In genomic region chr3:107065510-107066095, GRCm38 (mm10) we compare ENCODE assay signal across 25 mouse cellular contexts. TPM values are rescaled to one million over a fixed set of nuclear protein-coding genes. Genes with fewer than 3 reads are reported as not detected.
DNase-seq lines count a peak whose midpoint lies in the region; ATAC-seq and TF ChIP-seq lines count a peak whose summit lies in the region.
"Had no signal": no experiment of that assay in that cellular context is flagged by ENCODE, and none has a peak within 500 bp of the region (broad histone marks: within the 10 kb centered on the region; RNA-seq: fewer than 3 reads in every experiment).

No protein-coding gene starts in this region.

- H3K4me3 ChIP-seq in hindbrain, embryonic 13.5 days, result no peak overlapping the region
- no peak overlapping the region for H3K4me3 ChIP-seq in hindbrain, embryonic 10.5 days
- no peak overlapping the region for H3K4me3 ChIP-seq in forebrain, embryonic 13.5 days
- H3K4me3 ChIP-seq in hindbrain, embryonic 16.5 days (ENCODE audit: low read length), result no peak overlapping the region
- H3K4me3 ChIP-seq in midbrain, postnatal 0 days (ENCODE audit: low read depth, low read length), result no peak overlapping the region
- H3K4me3 ChIP-seq: embryonic facial prominence, embryonic 12.5 days; heart, embryonic 15.5 days; limb, embryonic 15.5 days; liver, embryonic 15.5 days; neural tube, embryonic 12.5 days had no signal

- H3K4me2 ChIP-seq in hindbrain, embryonic 13.5 days, result no peak overlapping the region
- H3K4me2 ChIP-seq in forebrain, embryonic 13.5 days, result 0 out of 2 replicates have a peak overlapping the region, but pooled peaks have one; percentile 5
- no peak overlapping the region for H3K4me2 ChIP-seq in hindbrain, embryonic 16.5 days (ENCODE audit: low read length)
- H3K4me2 ChIP-seq in midbrain, postnatal 0 days (ENCODE audit: low read depth, low read length, poor library complexity, severe bottlenecking), result no peak overlapping the region
- H3K4me2 ChIP-seq: embryonic facial prominence, embryonic 12.5 days; heart, embryonic 15.5 days; limb, embryonic 15.5 days; liver, embryonic 15.5 days; neural tube, embryonic 12.5 days had no signal

- no peak for DNase-seq in hindbrain, embryonic 10.5 days (ENCODE audit: low spot score)
- peak; percentile 22 for DNase-seq in midbrain, postnatal 0 days (ENCODE audit: low spot score)
- no peak for DNase-seq in gastrocnemius, postnatal 36 days
- DNase-seq in adrenal gland, adult 8-10 months, result no peak
- no peak for DNase-seq in embryo, embryonic 10 days (ENCODE audit: low spot score)
- DNase-seq: adrenal gland, postnatal 25 days; cerebellum, adult 8-10 months; gastrocnemius, postnatal 25 days; right cerebral cortex, postnatal 25 days; thymus, postnatal 14 days had no signal

- peak; percentile 79 for ATAC-seq in hindbrain, embryonic 13.5 days (ENCODE audit: low FRiP score)
- ATAC-seq in forebrain, embryonic 13.5 days, result peak; percentile 87
- ATAC-seq in hindbrain, embryonic 16.5 days, result peak; percentile 83
- ATAC-seq in midbrain, postnatal 0 days (ENCODE audit: low FRiP score), result peak; percentile 88
- ATAC-seq: activated CD4-positive, CD25-positive, alpha-beta regulatory T cell, adult 4 months; intestine, postnatal 0 days had no signal

- intact Hi-C loops in gastrocnemius, postnatal 36 days (cut with DNase I), result no loop called here

- TF ChIP-seq CTCF in midbrain, postnatal 0 days (IDR thresholded peaks at IDR 0.05), result no peak

- H3K4me1 ChIP-seq in hindbrain, embryonic 13.5 days (replicated peaks), result 0 out of 2 replicates have a peak, but pooled peaks cover 6% of the 10 kb centered on the region
- H3K4me1 ChIP-seq in hindbrain, embryonic 10.5 days (replicated peaks), result no peaks in the 10 kb centered on the region
- peaks cover 25% of the 10 kb centered on the region for H3K4me1 ChIP-seq in forebrain, embryonic 13.5 days
- peaks cover 3% of the 10 kb centered on the region; the same call in 1 of the 2 replicates for H3K4me1 ChIP-seq in hindbrain, embryonic 16.5 days (ENCODE audit: control insufficient read depth, insufficient read depth, low read depth, low read length)
- H3K4me1 ChIP-seq in midbrain, postnatal 0 days (ENCODE audit: insufficient read depth, low read length), result peaks cover 10% of the 10 kb centered on the region; the same call in 1 of the 2 replicates
- H3K4me1 ChIP-seq: embryonic facial prominence, embryonic 12.5 days; heart, embryonic 15.5 days; limb, embryonic 15.5 days; liver, embryonic 15.5 days; neural tube, embryonic 12.5 days had no signal

- H3K9me3 ChIP-seq in hindbrain, embryonic 13.5 days, result no peaks in the 10 kb centered on the region
- H3K9me3 ChIP-seq in hindbrain, embryonic 10.5 days, result no peaks in the 10 kb centered on the region
- no peaks in the 10 kb centered on the region for H3K9me3 ChIP-seq in forebrain, embryonic 13.5 days (replicated peaks)
- H3K9me3 ChIP-seq in hindbrain, embryonic 16.5 days (ENCODE audit: control insufficient read depth, low read length), result no peaks in the 10 kb centered on the region
- no peaks in the 10 kb centered on the region for H3K9me3 ChIP-seq in midbrain, postnatal 0 days (ENCODE audit: low read length)
- H3K9me3 ChIP-seq: embryonic facial prominence, embryonic 12.5 days; G1E; heart, embryonic 15.5 days; limb, embryonic 15.5 days; liver, embryonic 15.5 days; neural tube, embryonic 12.5 days had no signal

- H3K36me3 ChIP-seq in hindbrain, embryonic 13.5 days, result no peaks in the 10 kb centered on the region
- no peaks in the 10 kb centered on the region for H3K36me3 ChIP-seq in hindbrain, embryonic 10.5 days
- no peaks in the 10 kb centered on the region for H3K36me3 ChIP-seq in forebrain, embryonic 13.5 days (ENCODE audit: poor library complexity, severe bottlenecking)
- H3K36me3 ChIP-seq in hindbrain, embryonic 16.5 days (ENCODE audit: control insufficient read depth, insufficient read depth, low read length), result no peaks in the 10 kb centered on the region
- no peaks in the 10 kb centered on the region for H3K36me3 ChIP-seq in midbrain, postnatal 0 days (ENCODE audit: insufficient read depth, low read length)
- H3K36me3 ChIP-seq: embryonic facial prominence, embryonic 12.5 days; G1E; heart, embryonic 15.5 days; limb, embryonic 15.5 days; liver, embryonic 15.5 days; neural tube, embryonic 12.5 days had no signal

- H3K27ac ChIP-seq in hindbrain, embryonic 13.5 days, result peak overlapping the region; percentile 44
- H3K27ac ChIP-seq in hindbrain, embryonic 10.5 days, result no peak overlapping the region
- H3K27ac ChIP-seq in forebrain, embryonic 13.5 days, result peak overlapping the region; percentile 89
- H3K27ac ChIP-seq in hindbrain, embryonic 16.5 days (ENCODE audit: low read depth, low read length), result peak overlapping the region; percentile 41; the same call in 1 of the 2 replicates
- H3K27ac ChIP-seq in midbrain, postnatal 0 days (ENCODE audit: low read depth, low read length), result peak overlapping the region; percentile 82
- H3K27ac ChIP-seq: embryonic facial prominence, embryonic 12.5 days; heart, embryonic 15.5 days; limb, embryonic 15.5 days; liver, embryonic 15.5 days; macrophage; neural tube, embryonic 12.5 days had no signal

- no peaks in the 10 kb centered on the region for H3K27me3 ChIP-seq in hindbrain, embryonic 13.5 days
- no peaks in the 10 kb centered on the region for H3K27me3 ChIP-seq in hindbrain, embryonic 10.5 days (ENCODE audit: insufficient read depth, poor library complexity, severe bottlenecking)
- no peaks in the 10 kb centered on the region for H3K27me3 ChIP-seq in forebrain, embryonic 13.5 days
- no peaks in the 10 kb centered on the region for H3K27me3 ChIP-seq in hindbrain, embryonic 16.5 days (replicated peaks; ENCODE audit: control insufficient read depth, insufficient read depth, low read length)
- H3K27me3 ChIP-seq in midbrain, postnatal 0 days (ENCODE audit: insufficient read depth, low read length), result no peaks in the 10 kb centered on the region
- H3K27me3 ChIP-seq: embryonic facial prominence, embryonic 12.5 days; heart, embryonic 15.5 days; limb, embryonic 15.5 days; liver, embryonic 15.5 days; neural tube, embryonic 12.5 days had no signal

- H3K9ac ChIP-seq in hindbrain, embryonic 13.5 days, result no peak overlapping the region
- H3K9ac ChIP-seq in forebrain, embryonic 13.5 days, result no peak overlapping the region
- H3K9ac ChIP-seq in hindbrain, embryonic 16.5 days (ENCODE audit: low read depth, low read length), result no peak overlapping the region
- no peak overlapping the region for H3K9ac ChIP-seq in midbrain, postnatal 0 days (replicated peaks; ENCODE audit: low read length, poor library complexity, severe bottlenecking)
- H3K9ac ChIP-seq: embryonic facial prominence, embryonic 12.5 days; heart, embryonic 15.5 days; limb, embryonic 15.5 days; liver, embryonic 15.5 days; neural tube, embryonic 12.5 days had no signal

- WGBS in hindbrain, embryonic 13.5 days, result 57% methylated on average over 6 of the region's 6 CpGs
- WGBS in hindbrain, embryonic 10.5 days, result 84% methylated on average over 6 of the region's 6 CpGs
- 41% methylated on average over 6 of the region's 6 CpGs for WGBS in forebrain, embryonic 13.5 days
- WGBS in hindbrain, embryonic 16.5 days, result 50% methylated on average over 6 of the region's 6 CpGs
- WGBS in midbrain, postnatal 0 days, result 25% methylated on average over 6 of the region's 6 CpGs

RNA-seq across cellular contexts. Expression of gene Kcna3, which starts 29.6 kb away (rescaled TPM):
- polyA plus RNA-seq in hindbrain, embryonic 13.5 days (2015; fragmentation: Nextera tagmentation; extraction: Ambion mirVana), result 6.8 and 7.1 TPM in 2 replicates
- 3.1 and 3.5 TPM in 2 replicates for polyA plus RNA-seq in hindbrain, embryonic 10.5 days (2016; fragmentation: Nextera tagmentation; extraction: Ambion mirVana)
- 12.9 and 13.4 TPM in 2 replicates for polyA plus RNA-seq in forebrain, embryonic 13.5 days (2015; fragmentation: Nextera tagmentation; extraction: Ambion mirVana)
- polyA plus RNA-seq in hindbrain, embryonic 16.5 days (2015; fragmentation: Nextera tagmentation; extraction: Ambion mirVana), result 10.3 and 11.3 TPM in 2 replicates
- total RNA-seq in midbrain, postnatal 0 days (2014; rRNA removed), result 66.1 and 74.0 TPM in 2 replicates
- polyA plus RNA-seq in midbrain, postnatal 0 days (2015; fragmentation: Nextera tagmentation; extraction: Ambion mirVana), result 15.6 and 16.0 TPM in 2 replicates
- under 1 TPM in 1 of 2 experiments, not detected in 1; 0.54 TPM for total RNA-seq in gastrocnemius, postnatal 36 days (2021)
- 1 to 10 TPM in 3 of 4 experiments, under 1 TPM in 1; 0.91 to 2.5 (median 1.3) TPM for total RNA-seq in adrenal gland, adult 8-10 months (2022)
- total RNA-seq: G1E; gastrocnemius, postnatal 25 days had no signal
- polyA plus RNA-seq: G1E had no signal

RNA-seq across cellular contexts. Expression of gene Kcna2, which starts 35.3 kb away (rescaled TPM):
- polyA plus RNA-seq in hindbrain, embryonic 13.5 days (2015; fragmentation: Nextera tagmentation; extraction: Ambion mirVana), result 1.2 and 1.3 TPM in 2 replicates
- polyA plus RNA-seq in hindbrain, embryonic 10.5 days (2016; fragmentation: Nextera tagmentation; extraction: Ambion mirVana), result 0.07 and 0.09 TPM in 2 replicates
- 0.37 and 0.49 TPM in 2 replicates for polyA plus RNA-seq in forebrain, embryonic 13.5 days (2015; fragmentation: Nextera tagmentation; extraction: Ambion mirVana)
- polyA plus RNA-seq in hindbrain, embryonic 16.5 days (2015; fragmentation: Nextera tagmentation; extraction: Ambion mirVana), result 1.9 and 2.6 TPM in 2 replicates
- total RNA-seq in midbrain, postnatal 0 days (2014; rRNA removed), result 17.6 and 17.7 TPM in 2 replicates
- 1.4 and 1.7 TPM in 2 replicates for polyA plus RNA-seq in midbrain, postnatal 0 days (2015; fragmentation: Nextera tagmentation; extraction: Ambion mirVana)
- 1 to 10 TPM; 1.1 to 1.5 TPM for total RNA-seq in gastrocnemius, postnatal 36 days (2021)
- total RNA-seq in adrenal gland, adult 8-10 months (2022), result 1 to 10 TPM in 2 of 4 experiments, under 1 TPM in 2; 0.61 to 2.3 (median 1.1) TPM
- total RNA-seq: common myeloid progenitor, adult 5-6 weeks; hematopoietic stem cell, adult 5-6 weeks; monocyte, adult 5-6 weeks had no signal
- polyA plus RNA-seq: G1E had no signal
